Mouse (Mus musculus) CH12.LX (cell line): ENCODE measurements around the gene Dlx3. TPM values are rescaled to one million over a fixed set of nuclear protein-coding genes. Genes with fewer than 3 reads are reported as not detected.

Experiments
- DNase-seq: peaks from one replicate; pipeline ENCODE4 v3.0.0-alpha.2; 2013; ENCODE audit errors: extremely low read depth
- H3K27ac ChIP-seq: 2 replicates; pipeline ENCODE4 v1.5.1; 2012; ENCODE audit warnings: low read depth, mild to moderate bottlenecking, control low read depth, moderate library complexity; ENCODE audit not compliant: insufficient read depth
- H3K27me3 ChIP-seq: replicated peaks from 2 replicates; pipeline ENCODE3; 2012; ENCODE audit warnings: inconsistent platforms
- H3K36me3 ChIP-seq, 2 experiments: replicated peaks in 1 of 2; 2 replicates each; pipeline versions ENCODE3 to v1.6.1; 2012; ENCODE audit warnings: inconsistent platforms in 1 of 2, low read length in 1 of 2, mild to moderate bottlenecking in 1 of 2, mixed read lengths in 1 of 2, moderate library complexity in 1 of 2; ENCODE audit not compliant: control insufficient read depth in 1 of 2, insufficient read depth in 1 of 2
- H3K4me1 ChIP-seq, 2 experiments: 2 replicates each; pipeline ENCODE4 v1.6.1; 2012; ENCODE audit warnings: inconsistent platforms in 1 of 2, moderate library complexity in 1 of 2; ENCODE audit not compliant: insufficient read depth in 2 of 2, control insufficient read depth in 1 of 2
- H3K4me2 ChIP-seq: 2 replicates; pipeline ENCODE4 v1.6.1; 2012; ENCODE audit warnings: low read depth, mild to moderate bottlenecking, control low read depth; ENCODE audit not compliant: poor library complexity, insufficient read depth, severe bottlenecking
- H3K4me3 ChIP-seq, 3 experiments: fragments of 150-350 bp in 1 of 3; sonication (generic) in 1 of 3; replicated peaks in 1 of 3; 2 replicates each; pipeline versions ENCODE3 to v1.5.1; 2011 to 2012; ENCODE audit warnings: low read depth in 2 of 3, low read length in 2 of 3, mild to moderate bottlenecking in 2 of 3, moderate library complexity in 2 of 3, control low read depth in 1 of 3, improper control_type of control experiment in 1 of 3, inconsistent platforms in 1 of 3, mixed read lengths in 1 of 3; ENCODE audit not compliant: poor library complexity in 1 of 3
- H3K79me2 ChIP-seq: replicated peaks from 2 replicates; pipeline ENCODE4 v1.6.1; 2012; ENCODE audit warnings: mild to moderate bottlenecking, moderate library complexity; ENCODE audit not compliant: control insufficient read depth, poor library complexity, insufficient read depth, severe bottlenecking; ENCODE audit errors: extremely low read depth
- H3K9ac ChIP-seq: 2 replicates; pipeline ENCODE4 v1.6.1; 2012; ENCODE audit warnings: low read depth, mild to moderate bottlenecking, control low read depth, moderate library complexity; ENCODE audit not compliant: insufficient read depth
- H3K9me3 ChIP-seq: replicated peaks from 2 replicates; pipeline ENCODE3; 2012; ENCODE audit warnings: low read length, inconsistent platforms, mixed read lengths
- BHLHE40 ChIP-seq: IDR thresholded peaks from 2 replicates; pipeline ENCODE4 v1.6.1; 2011; ENCODE audit warnings: mild to moderate bottlenecking, low read depth, low read length, improper control_type of control experiment
- CHD2 ChIP-seq: IDR thresholded peaks from 2 replicates; pipeline ENCODE4 v1.6.1; 2011; ENCODE audit warnings: low read length, improper control_type of control experiment
- CTCF ChIP-seq, 2 experiments: IDR thresholded peaks in 1 of 2; conservative IDR thresholded peaks in 1 of 2; 2 replicates each; pipeline ENCODE4 v1.5.1; 2011 to 2012; ENCODE audit warnings: low read depth in 2 of 2, low read length in 2 of 2, improper control_type of control experiment in 1 of 2, inconsistent platforms in 1 of 2, mild to moderate bottlenecking in 1 of 2, moderate library complexity in 1 of 2
- EP300 ChIP-seq: IDR thresholded peaks from 2 replicates; pipeline ENCODE4 v1.6.1; 2011; ENCODE audit warnings: low read length, improper control_type of control experiment
- ETS1 ChIP-seq: conservative IDR thresholded peaks from 2 replicates; pipeline ENCODE4 v1.6.1; 2012; ENCODE audit warnings: low read depth, mild to moderate bottlenecking, inconsistent platforms, low read length, improper control_type of control experiment, moderate library complexity
- GABPA ChIP-seq: IDR thresholded peaks from 2 replicates; pipeline ENCODE4 v1.6.1; 2012; ENCODE audit warnings: low read depth, low read length, improper control_type of control experiment, inconsistent platforms; ENCODE audit not compliant: insufficient replicate concordance
- JUND ChIP-seq: conservative IDR thresholded peaks from 2 replicates; pipeline ENCODE4 v1.6.1; 2011; ENCODE audit warnings: low read depth, low read length, improper control_type of control experiment
- MEF2A ChIP-seq: IDR thresholded peaks from 2 replicates; pipeline ENCODE4 v1.6.1; 2014; ENCODE audit warnings: low read depth, mild to moderate bottlenecking, inconsistent platforms, low read length, improper control_type of control experiment, borderline replicate concordance
- NELFE ChIP-seq: IDR thresholded peaks from 2 replicates; pipeline ENCODE4 v1.6.1; 2011; ENCODE audit warnings: low read depth, low read length, improper control_type of control experiment
- NRF1 ChIP-seq: IDR thresholded peaks from 2 replicates; pipeline ENCODE4 v1.6.1; 2014; ENCODE audit warnings: low read depth, mild to moderate bottlenecking, inconsistent platforms, low read length, improper control_type of control experiment, moderate library complexity
- PAX5 ChIP-seq: IDR thresholded peaks from 2 replicates; pipeline ENCODE4 v1.6.1; 2012; ENCODE audit warnings: low read length, inconsistent platforms, mixed read lengths
- POLR2A ChIP-seq: IDR thresholded peaks from 2 replicates; pipeline ENCODE4 v1.6.1; 2011; ENCODE audit warnings: low read depth, mild to moderate bottlenecking, improper control_type of control experiment, low read length
- POLR2AphosphoS2 ChIP-seq: IDR thresholded peaks from 2 replicates; pipeline ENCODE4 v1.6.1; 2011; ENCODE audit warnings: low read depth, low read length, improper control_type of control experiment
- RAD21 ChIP-seq: IDR thresholded peaks from 2 replicates; pipeline ENCODE4 v1.6.1; 2011; ENCODE audit warnings: low read depth, mild to moderate bottlenecking, low read length, improper control_type of control experiment, moderate library complexity
- SIN3A ChIP-seq: IDR thresholded peaks from 2 replicates; pipeline ENCODE4 v1.6.1; 2012; ENCODE audit warnings: low read length, improper control_type of control experiment, inconsistent platforms
- SMC3 ChIP-seq: IDR thresholded peaks from 2 replicates; pipeline ENCODE4 v1.6.1; 2011; ENCODE audit warnings: low read depth, low read length, improper control_type of control experiment
- TBP ChIP-seq: conservative IDR thresholded peaks from 2 replicates; pipeline ENCODE4 v1.6.1; 2011; ENCODE audit warnings: low read depth, low read length, improper control_type of control experiment
- UBTF ChIP-seq: IDR thresholded peaks from 2 replicates; pipeline ENCODE4 v1.6.1; 2012; ENCODE audit warnings: low read depth, mild to moderate bottlenecking, inconsistent platforms, low read length, improper control_type of control experiment, moderate library complexity
- USF1 ChIP-seq: IDR thresholded peaks from 2 replicates; pipeline ENCODE4 v1.6.1; 2014; ENCODE audit warnings: low read depth, mild to moderate bottlenecking, inconsistent platforms, low read length, improper control_type of control experiment
- USF2 ChIP-seq: conservative IDR thresholded peaks from 2 replicates; pipeline ENCODE4 v1.6.1; 2011; ENCODE audit warnings: low read depth, low read length, improper control_type of control experiment
- ZKSCAN1 ChIP-seq: IDR thresholded peaks from 2 replicates; pipeline ENCODE4 v1.6.1; 2012; ENCODE audit warnings: low read depth, inconsistent platforms, low read length, improper control_type of control experiment, borderline replicate concordance
- dilution Hi-C: fragments of 300-500 bp; cut with MboI; formaldehyde crosslinking; loops from 2 replicates; pipeline ENCODE4 v1.14.3; 2020; ENCODE audit warnings: low sequenced_read_pairs; ENCODE audit not compliant: extremely low pct_unique_long_range_greater_than_20kb, extremely low pct_ligation_motif_present
- in situ Hi-C: fragments of 300-500 bp; cut with MboI; formaldehyde crosslinking; loops from 3 replicates; pipeline ENCODE4 v1.14.3; 2019; ENCODE audit warnings: low sequenced_read_pairs, low pct_ligation_motif_present, low pct_unique_long_range_greater_than_20kb, mixed read lengths
- polyA plus RNA-seq: library from polyadenylated mRNA; unstranded; fragments of >175 nt; gene quantifications from 2 replicates; pipeline ENCODE4 v1.2.1, GENCODE M21; 2012; ENCODE audit warnings: low read depth; ENCODE audit not compliant: insufficient read length
- total RNA-seq, 2 experiments: library from RNA; depleted of rRNA; stranded (reverse); fragments of 300-350 nt in 1 of 2; fragments of >200 nt in 1 of 2; gene quantifications; 2 replicates each; pipeline ENCODE4 v1.2.3; 2012 to 2014

Dlx3 gene
- total and polyA plus RNA-seq, 3 experiments: 0.08 to 0.55 (median 0.17) TPM

DNA sequence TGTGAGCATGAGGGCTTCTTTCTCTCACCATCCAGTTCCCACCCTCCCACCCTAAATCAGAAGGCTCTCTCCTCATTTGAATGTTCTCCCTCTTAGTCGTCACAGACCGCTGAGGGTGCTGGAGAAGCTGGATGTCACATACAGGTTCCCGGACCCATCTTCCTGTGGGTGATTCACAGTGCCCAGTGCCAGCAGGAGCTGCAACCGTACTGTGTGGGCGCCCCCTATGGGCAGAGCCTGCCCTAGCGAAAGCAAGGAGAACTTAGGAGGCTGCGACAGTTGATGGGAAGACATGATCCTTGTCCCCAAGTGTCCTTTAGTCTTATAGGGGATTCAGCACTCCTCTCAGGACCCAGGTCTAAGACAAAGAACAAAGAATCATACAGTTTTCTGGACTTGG lies 40.8 kb downstream of the Dlx3 start:
- Histone ChIP-seq H3K27ac (no peak overlapping the region), H3K4me1 (peaks cover 14 to 17% of the 10 kb centered on the region in 2 experiments), H3K4me2 (no peak overlapping the region), H3K79me2 (no peaks in the 10 kb centered on the region), H3K9ac (no peak overlapping the region), H3K36me3 (no peaks in the 10 kb centered on the region), H3K9me3 (no peaks in the 10 kb centered on the region), H3K4me3 (no peak overlapping the region), H3K27me3 (peaks cover 62% of the 10 kb centered on the region)
- dilution Hi-C loops: no loop called here
- TF ChIP-seq SMC3: peak; percentile 43
- TF ChIP-seq ETS1: no peak
- TF ChIP-seq CTCF (conservative IDR thresholded peaks at IDR 0.05 in 1 of 2, IDR thresholded peaks at IDR 0.05 in 1 of 2; ENCODE audit: low read depth in 2 of 2, low read length in 2 of 2): peak in 1 of 2 experiments; percentile 67; a peak in 2 of 4 replicates
- no peak for TF ChIP-seq ZKSCAN1
- TF ChIP-seq RAD21: peak; percentile 46
- DNase-seq: peak; percentile 24
- in situ Hi-C loops: no loop called here

- in situ Hi-C loops: no loop called here
- DNase-seq: no peak
- no peak overlapping the region for H3K27ac ChIP-seq
- peaks cover 14 to 21% of the 10 kb centered on the region in 2 experiments for H3K4me1 ChIP-seq
- no peaks in the 10 kb centered on the region for H3K9me3 ChIP-seq
- dilution Hi-C loops: no loop called here
- H3K4me2 ChIP-seq: no peak overlapping the region
- no peak overlapping the region for H3K4me3 ChIP-seq
- TF ChIP-seq MEF2A: no peak
- TF ChIP-seq POLR2A: no peak
- TF ChIP-seq POLR2AphosphoS2: no peak
- no peak for TF ChIP-seq EP300
- TF ChIP-seq ZKSCAN1: no peak
- no peak for TF ChIP-seq JUND
- no peak for TF ChIP-seq NRF1
- no peak for TF ChIP-seq CHD2
- no peak for TF ChIP-seq PAX5
- TF ChIP-seq USF2: no peak
- no peak for TF ChIP-seq USF1
- no peak for TF ChIP-seq TBP
- no peak for TF ChIP-seq ETS1
- TF ChIP-seq SIN3A: no peak
- no peak for TF ChIP-seq RAD21
- no peak for TF ChIP-seq BHLHE40
- TF ChIP-seq GABPA: no peak
- TF ChIP-seq NELFE: no peak
- TF ChIP-seq UBTF: no peak
- no peaks in the 10 kb centered on the region for H3K36me3 ChIP-seq
- no peak overlapping the region for H3K9ac ChIP-seq
- H3K79me2 ChIP-seq: no peaks in the 10 kb centered on the region
- H3K27me3 ChIP-seq: peaks cover 63% of the 10 kb centered on the region
Measured at GRCm38 (mm10) chr11:95161708-95162107, 41.8 kb downstream of the Dlx3 start.
